Mouse (Mus musculus) ES-Bruce4 (cell line): Measurements from ENCODE around the gene Gm10972.
"Not testable (repeated sequence)": the region's sequence is repeated elsewhere in the genome, so short reads cannot be mapped to it uniquely, and the experiment has no call there.

Source experiments
- CTCF ChIP-seq: IDR thresholded peaks from one replicate; pipeline ENCODE4 v1.8.1; 2011; ENCODE audit warnings: low read depth, low read length
- EP300 ChIP-seq: IDR thresholded peaks from 2 replicates; pipeline ENCODE4 v1.6.1; 2011; ENCODE audit warnings: low read depth, low read length; ENCODE audit not compliant: insufficient read depth
- POLR2A ChIP-seq: IDR thresholded peaks from one replicate; pipeline ENCODE4 v1.8.1; 2011; ENCODE audit warnings: low read length; ENCODE audit not compliant: insufficient read depth

GRCm38 (mm10) chr3:94689195-94689594, 46.3 kb downstream of the Gm10972 start:
- not testable (repeated sequence) for TF ChIP-seq CTCF, EP300, POLR2A
